Mouse (Mus musculus) lung, embryonic 16.5 days (tissue): ENCODE measurements around the gene Cyp24a1. TPM values are rescaled to one million over a fixed set of nuclear protein-coding genes. Genes with fewer than 3 reads are reported as not detected.
A peak's percentile ranks its signal among the peaks of the same experiment; 100 is the strongest.

Experiments
- ATAC-seq: fragments of 200-750 bp; cut with Nextera tagmentation; 2 replicates; pipeline ENCODE4 v1.8.0; 2017; ENCODE audit warnings: low read depth, mild to moderate bottlenecking, moderate library complexity
- H3K27ac ChIP-seq: fragments of 300-500 bp; sonication (generic); 2 replicates; pipeline ENCODE4 v1.5.1; 2014; ENCODE audit warnings: mild to moderate bottlenecking, control low read depth, low read length
- H3K27me3 ChIP-seq: fragments of 300-500 bp; sonication (generic); 2 replicates; pipeline ENCODE4 v1.6.1; 2014; ENCODE audit warnings: low read depth, low read length, mixed read lengths; ENCODE audit not compliant: control insufficient read depth, insufficient read depth
- H3K36me3 ChIP-seq: fragments of 300-500 bp; sonication (generic); 2 replicates; pipeline ENCODE4 v1.6.1; 2014; ENCODE audit warnings: low read length; ENCODE audit not compliant: control insufficient read depth, insufficient read depth
- H3K4me1 ChIP-seq: fragments of 300-500 bp; sonication (generic); replicated peaks from 2 replicates; pipeline ENCODE4 v1.6.1; 2014; ENCODE audit warnings: low read length, mixed read lengths; ENCODE audit not compliant: control insufficient read depth, insufficient read depth
- H3K4me2 ChIP-seq: fragments of 300-500 bp; sonication (generic); 2 replicates; pipeline ENCODE4 v1.6.1; 2014; ENCODE audit warnings: low read depth, low read length, control low read depth
- H3K4me3 ChIP-seq: fragments of 300-500 bp; sonication (generic); 2 replicates; pipeline ENCODE4 v1.5.1; 2014; ENCODE audit warnings: mild to moderate bottlenecking, low read length, control low read depth
- H3K9ac ChIP-seq: fragments of 300-500 bp; sonication (generic); 2 replicates; pipeline ENCODE4 v1.6.1; 2014; ENCODE audit warnings: low read length, control low read depth
- H3K9me3 ChIP-seq: fragments of 300-500 bp; sonication (generic); 2 replicates; pipeline ENCODE4 v1.6.1; 2016; ENCODE audit warnings: low read length; ENCODE audit not compliant: control insufficient read depth
- WGBS: fragments of 180-500 bp; shearing (Covaris S2); extraction: QIAGEN DNeasy Blood & Tissue Kit; methylation state at CpG from one replicate; pipeline ENCODE4 v1.1.7; 2014; 5-methylcytosine and 5-hydroxymethylcytosine counted together
- polyA plus RNA-seq: library from polyadenylated mRNA; unstranded; fragments of >200 nt; fragmentation: Nextera tagmentation; extraction: Ambion mirVana; gene quantifications from 2 replicates; pipeline ENCODE4 v1.2.1, GENCODE M21; 2015

The Cyp24a1 gene
- polyA plus RNA-seq: not detected in 2 replicates

GRCm38 (mm10) chr2:170497091-170497566 lies at the start of gene Cyp24a1:
Cyp24a1 (minus strand) TSS chr2:170497145.
- peaks cover 4% of the 10 kb centered on the region for H3K4me1 ChIP-seq
- peaks cover 63% of the 10 kb centered on the region for H3K27me3 ChIP-seq
- H3K27ac ChIP-seq: no peak within 1 kb of the TSS
- H3K4me3 ChIP-seq: peak within 1 kb of the TSS; percentile 25; the same call in 1 of the 2 replicates
- H3K9ac ChIP-seq: no peak within 1 kb of the TSS
- peak within 1 kb of the TSS; percentile 37 for H3K4me2 ChIP-seq
- no peaks in the 10 kb centered on the region for H3K36me3 ChIP-seq
- ATAC-seq: peak; percentile 92
- H3K9me3 ChIP-seq: no peaks in the 10 kb centered on the region
- under 1% methylated on average over 34 of the region's 36 CpGs for WGBS

GRCm38 (mm10) chr2:170545745-170546144 lies 48.8 kb upstream of the Cyp24a1 start:
- H3K27ac ChIP-seq: no peak overlapping the region
- H3K4me3 ChIP-seq: no peak overlapping the region
- H3K9ac ChIP-seq: no peak overlapping the region
- H3K9me3 ChIP-seq: no peaks in the 10 kb centered on the region
- ATAC-seq: no peak
- H3K4me2 ChIP-seq: no peak overlapping the region
- H3K4me1 ChIP-seq: peaks cover 4% of the 10 kb centered on the region
- H3K27me3 ChIP-seq: no peaks in the 10 kb centered on the region
- WGBS: 36% methylated on average over 4 of the region's 4 CpGs
- no peaks in the 10 kb centered on the region for H3K36me3 ChIP-seq

- H3K27me3 ChIP-seq: no peaks in the 10 kb centered on the region
- WGBS: 73% methylated on average over 7 of the region's 7 CpGs
- no peak overlapping the region for H3K9ac ChIP-seq
- no peaks in the 10 kb centered on the region for H3K36me3 ChIP-seq
- ATAC-seq: no peak
- H3K9me3 ChIP-seq: no peaks in the 10 kb centered on the region
- H3K4me2 ChIP-seq: no peak overlapping the region
- no peaks in the 10 kb centered on the region; the same call in 1 of the 2 replicates for H3K4me1 ChIP-seq
- H3K27ac ChIP-seq: no peak overlapping the region
- no peak overlapping the region for H3K4me3 ChIP-seq
Observed at GRCm38 (mm10) chr2:170544950-170545349, 48.0 kb upstream of the Cyp24a1 start.

GRCm38 (mm10) chr2:170544159-170544558 lies 47.2 kb upstream of the Cyp24a1 start:
- Histone ChIP-seq H3K9ac (no peak overlapping the region), H3K36me3 (no peaks in the 10 kb centered on the region), H3K4me1 (no peaks in the 10 kb centered on the region; the same call in 1 of the 2 replicates), H3K4me3 (no peak overlapping the region), H3K4me2 (no peak overlapping the region), H3K27ac (no peak overlapping the region), H3K9me3 (no peaks in the 10 kb centered on the region), H3K27me3 (no peaks in the 10 kb centered on the region)
- ATAC-seq: no peak
- 72% methylated on average over 3 of the region's 3 CpGs for WGBS

GRCm38 (mm10) chr2:170543625-170544024 lies 46.7 kb upstream of the Cyp24a1 start:
- H3K9ac ChIP-seq: no peak overlapping the region
- H3K27me3 ChIP-seq: no peaks in the 10 kb centered on the region
- no peak overlapping the region for H3K4me2 ChIP-seq
- ATAC-seq: no peak
- H3K9me3 ChIP-seq: no peaks in the 10 kb centered on the region
- 50% methylated on average over 5 of the region's 5 CpGs for WGBS
- no peaks in the 10 kb centered on the region; the same call in 1 of the 2 replicates for H3K4me1 ChIP-seq
- no peak overlapping the region for H3K27ac ChIP-seq
- H3K36me3 ChIP-seq: no peaks in the 10 kb centered on the region
- H3K4me3 ChIP-seq: no peak overlapping the region

GRCm38 (mm10) chr2:170539211-170539610 lies 42.3 kb upstream of the Cyp24a1 start:
- Histone ChIP-seq H3K4me3 (no peak overlapping the region), H3K4me2 (no peak overlapping the region), H3K9ac (no peak overlapping the region), H3K27me3 (no peaks in the 10 kb centered on the region), H3K4me1 (no peaks in the 10 kb centered on the region), H3K27ac (no peak overlapping the region), H3K9me3 (no peaks in the 10 kb centered on the region), H3K36me3 (no peaks in the 10 kb centered on the region)
- no peak for ATAC-seq
- WGBS: 72% methylated on average over 9 of the region's 9 CpGs

- Histone ChIP-seq H3K9ac (no peak overlapping the region), H3K36me3 (no peaks in the 10 kb centered on the region), H3K27ac (no peak overlapping the region), H3K4me2 (no peak overlapping the region), H3K4me3 (no peak overlapping the region), H3K27me3 (no peaks in the 10 kb centered on the region), H3K4me1 (no peaks in the 10 kb centered on the region), H3K9me3 (no peaks in the 10 kb centered on the region)
- no peak for ATAC-seq
Observed at GRCm38 (mm10) chr2:170535841-170536240, 38.9 kb upstream of the Cyp24a1 start.

GRCm38 (mm10) chr2:170534803-170535174 lies 37.8 kb upstream of the Cyp24a1 start:
- Histone ChIP-seq H3K4me1 (no peaks in the 10 kb centered on the region), H3K27me3 (no peaks in the 10 kb centered on the region), H3K27ac (no peak overlapping the region), H3K9me3 (no peaks in the 10 kb centered on the region), H3K36me3 (no peaks in the 10 kb centered on the region), H3K4me3 (no peak overlapping the region), H3K4me2 (no peak overlapping the region), H3K9ac (no peak overlapping the region)
- no peak for ATAC-seq
- WGBS: 89% methylated on average over 10 of the region's 11 CpGs

GRCm38 (mm10) chr2:170534116-170534802 lies 37.3 kb upstream of the Cyp24a1 start:
- Histone ChIP-seq H3K36me3 (no peaks in the 10 kb centered on the region), H3K9me3 (no peaks in the 10 kb centered on the region), H3K4me3 (no peak overlapping the region), H3K27me3 (no peaks in the 10 kb centered on the region), H3K4me1 (no peaks in the 10 kb centered on the region), H3K9ac (no peak overlapping the region), H3K4me2 (no peak overlapping the region), H3K27ac (no peak overlapping the region)
- no peak for ATAC-seq
- WGBS: 61% methylated on average over 8 of the region's 12 CpGs
